Mouse (Mus musculus): Measurements from ENCODE around the gene Lims1. TPM values are rescaled to one million over a fixed set of nuclear protein-coding genes. Genes with fewer than 3 reads are reported as not detected.

Gene Lims1
- polyA plus RNA-seq, 1 experiment from 2014 or later, result 124 TPM

- WGBS, result 70% methylated on average over 6 of the region's 6 CpGs
- ATAC-seq, result no peak
- Histone ChIP-seq H3K4me1 (ENCODE audit: control insufficient read depth, insufficient read depth, low read length) (peaks cover 14% of the 10 kb centered on the region), H3K4me3 (ENCODE audit: low read length) (no peak overlapping the region), H3K27me3 (replicated peaks; ENCODE audit: control insufficient read depth, insufficient read depth, low read length) (no peaks in the 10 kb centered on the region), H3K27ac (ENCODE audit: low read length) (no peak overlapping the region), H3K36me3 (ENCODE audit: control insufficient read depth, insufficient read depth, low read length) (no peaks in the 10 kb centered on the region), H3K4me2 (ENCODE audit: low read depth, low read length) (no peak overlapping the region), H3K9ac (ENCODE audit: low read depth, low read length) (no peak overlapping the region), H3K9me3 (ENCODE audit: control insufficient read depth, low read length) (no peaks in the 10 kb centered on the region)
Measured at GRCm38 (mm10) chr10:58372430-58373030, 49.3 kb downstream of the Lims1 start.

GRCm38 (mm10) chr10:58373829-58374228, 50.6 kb downstream of the Lims1 start:
- ATAC-seq, result no peak
- Histone ChIP-seq H3K27ac (ENCODE audit: low read length) (no peak overlapping the region), H3K27me3 (replicated peaks; ENCODE audit: control insufficient read depth, insufficient read depth, low read length) (no peaks in the 10 kb centered on the region), H3K36me3 (ENCODE audit: control insufficient read depth, insufficient read depth, low read length) (no peaks in the 10 kb centered on the region), H3K4me1 (ENCODE audit: control insufficient read depth, insufficient read depth, low read length) (peaks cover 14% of the 10 kb centered on the region), H3K9ac (ENCODE audit: low read depth, low read length) (no peak overlapping the region), H3K9me3 (ENCODE audit: control insufficient read depth, low read length) (no peaks in the 10 kb centered on the region), H3K4me3 (ENCODE audit: low read length) (no peak overlapping the region), H3K4me2 (ENCODE audit: low read depth, low read length) (no peak overlapping the region)

GRCm38 (mm10) chr10:58377592-58378197, 54.4 kb downstream of the Lims1 start:
- H3K27ac ChIP-seq (ENCODE audit: low read length), result no peak overlapping the region
- no peaks in the 10 kb centered on the region for H3K9me3 ChIP-seq (ENCODE audit: control insufficient read depth, low read length)
- no peak overlapping the region for H3K4me3 ChIP-seq (ENCODE audit: low read length)
- H3K36me3 ChIP-seq (ENCODE audit: control insufficient read depth, insufficient read depth, low read length), result no peaks in the 10 kb centered on the region
- ATAC-seq, result 0 out of 2 replicates have a peak, but pooled peaks have one; percentile 45
- no peaks in the 10 kb centered on the region for H3K27me3 ChIP-seq (replicated peaks; ENCODE audit: control insufficient read depth, insufficient read depth, low read length)
- no peak overlapping the region for H3K4me2 ChIP-seq (ENCODE audit: low read depth, low read length)
- H3K4me1 ChIP-seq (ENCODE audit: control insufficient read depth, insufficient read depth, low read length), result peaks cover 8% of the 10 kb centered on the region
- WGBS, result 36% methylated on average over 4 of the region's 4 CpGs
- no peak overlapping the region for H3K9ac ChIP-seq (ENCODE audit: low read depth, low read length)

- H3K27ac ChIP-seq (ENCODE audit: low read length), result no peak overlapping the region
- H3K27me3 ChIP-seq (replicated peaks; ENCODE audit: control insufficient read depth, insufficient read depth, low read length), result no peaks in the 10 kb centered on the region
- no peak overlapping the region for H3K9ac ChIP-seq (ENCODE audit: low read depth, low read length)
- no peak overlapping the region for H3K4me3 ChIP-seq (ENCODE audit: low read length)
- no peaks in the 10 kb centered on the region for H3K36me3 ChIP-seq (ENCODE audit: control insufficient read depth, insufficient read depth, low read length)
- no peak overlapping the region for H3K4me2 ChIP-seq (ENCODE audit: low read depth, low read length)
- H3K9me3 ChIP-seq (ENCODE audit: control insufficient read depth, low read length), result no peaks in the 10 kb centered on the region
- no peak for ATAC-seq
- H3K4me1 ChIP-seq (ENCODE audit: control insufficient read depth, insufficient read depth, low read length), result peaks cover 10% of the 10 kb centered on the region
- 56% methylated on average over 1 of the region's 1 CpGs for WGBS
Measured at GRCm38 (mm10) chr10:58378380-58378779, 55.1 kb downstream of the Lims1 start.

- no peaks in the 10 kb centered on the region for H3K9me3 ChIP-seq (ENCODE audit: control insufficient read depth, low read length)
- H3K36me3 ChIP-seq (ENCODE audit: control insufficient read depth, insufficient read depth, low read length), result no peaks in the 10 kb centered on the region
- 91% methylated on average over 1 of the region's 1 CpGs for WGBS
- H3K4me2 ChIP-seq (ENCODE audit: low read depth, low read length), result no peak overlapping the region
- H3K27ac ChIP-seq (ENCODE audit: low read length), result no peak overlapping the region
- no peak overlapping the region for H3K4me3 ChIP-seq (ENCODE audit: low read length)
- no peak; the same call in 1 of the 2 replicates for ATAC-seq
- no peak overlapping the region for H3K9ac ChIP-seq (ENCODE audit: low read depth, low read length)
- peaks cover 13% of the 10 kb centered on the region for H3K4me1 ChIP-seq (ENCODE audit: control insufficient read depth, insufficient read depth, low read length)
- H3K27me3 ChIP-seq (replicated peaks; ENCODE audit: control insufficient read depth, insufficient read depth, low read length), result no peaks in the 10 kb centered on the region
Measured at GRCm38 (mm10) chr10:58379699-58380098, 56.4 kb downstream of the Lims1 start.

- no peak overlapping the region for H3K4me2 ChIP-seq (ENCODE audit: low read depth, low read length)
- WGBS, result 75% methylated on average over 1 of the region's 1 CpGs
- no peaks in the 10 kb centered on the region for H3K9me3 ChIP-seq (ENCODE audit: control insufficient read depth, low read length)
- H3K4me1 ChIP-seq (ENCODE audit: control insufficient read depth, insufficient read depth, low read length), result peaks cover 16% of the 10 kb centered on the region
- H3K36me3 ChIP-seq (ENCODE audit: control insufficient read depth, insufficient read depth, low read length), result no peaks in the 10 kb centered on the region
- H3K27ac ChIP-seq (ENCODE audit: low read length), result peak overlapping the region; percentile 18; the same call in 1 of the 2 replicates
- no peak for ATAC-seq
- no peak overlapping the region for H3K9ac ChIP-seq (ENCODE audit: low read depth, low read length)
- no peak overlapping the region for H3K4me3 ChIP-seq (ENCODE audit: low read length)
- no peaks in the 10 kb centered on the region for H3K27me3 ChIP-seq (replicated peaks; ENCODE audit: control insufficient read depth, insufficient read depth, low read length)
Measured at GRCm38 (mm10) chr10:58381904-58382303, 58.6 kb downstream of the Lims1 start.

GRCm38 (mm10) chr10:58382621-58383101, 59.4 kb downstream of the Lims1 start:
- H3K36me3 ChIP-seq (ENCODE audit: control insufficient read depth, insufficient read depth, low read length), result no peaks in the 10 kb centered on the region
- no peak overlapping the region for H3K4me3 ChIP-seq (ENCODE audit: low read length)
- peaks cover 16% of the 10 kb centered on the region for H3K4me1 ChIP-seq (ENCODE audit: control insufficient read depth, insufficient read depth, low read length)
- no peak overlapping the region for H3K9ac ChIP-seq (ENCODE audit: low read depth, low read length)
- H3K9me3 ChIP-seq (ENCODE audit: control insufficient read depth, low read length), result no peaks in the 10 kb centered on the region
- no peaks in the 10 kb centered on the region for H3K27me3 ChIP-seq (replicated peaks; ENCODE audit: control insufficient read depth, insufficient read depth, low read length)
- 20% methylated on average over 3 of the region's 3 CpGs for WGBS
- no peak overlapping the region for H3K4me2 ChIP-seq (ENCODE audit: low read depth, low read length)
- peak overlapping the region; percentile 68 for H3K27ac ChIP-seq (ENCODE audit: low read length)
- ATAC-seq, result peak; percentile 47; the same call in 1 of the 2 replicates

- peak; percentile 52 for ATAC-seq
- Histone ChIP-seq H3K9ac (ENCODE audit: low read depth, low read length) (no peak overlapping the region), H3K4me1 (ENCODE audit: control insufficient read depth, insufficient read depth, low read length) (peaks cover 16% of the 10 kb centered on the region), H3K9me3 (ENCODE audit: control insufficient read depth, low read length) (no peaks in the 10 kb centered on the region), H3K36me3 (ENCODE audit: control insufficient read depth, insufficient read depth, low read length) (no peaks in the 10 kb centered on the region), H3K4me2 (ENCODE audit: low read depth, low read length) (no peak overlapping the region), H3K4me3 (ENCODE audit: low read length) (no peak overlapping the region), H3K27ac (ENCODE audit: low read length) (no peak overlapping the region), H3K27me3 (replicated peaks; ENCODE audit: control insufficient read depth, insufficient read depth, low read length) (no peaks in the 10 kb centered on the region)
- 33% methylated on average over 3 of the region's 3 CpGs for WGBS
Measured at GRCm38 (mm10) chr10:58383282-58383681, 60.0 kb downstream of the Lims1 start.

- Histone ChIP-seq H3K27me3 (replicated peaks; ENCODE audit: control insufficient read depth, insufficient read depth, low read length) (no peaks in the 10 kb centered on the region), H3K4me2 (ENCODE audit: low read depth, low read length) (no peak overlapping the region), H3K9me3 (ENCODE audit: control insufficient read depth, low read length) (no peaks in the 10 kb centered on the region), H3K4me3 (ENCODE audit: low read length) (no peak overlapping the region), H3K9ac (ENCODE audit: low read depth, low read length) (no peak overlapping the region), H3K4me1 (ENCODE audit: control insufficient read depth, insufficient read depth, low read length) (peaks cover 16% of the 10 kb centered on the region), H3K36me3 (ENCODE audit: control insufficient read depth, insufficient read depth, low read length) (no peaks in the 10 kb centered on the region), H3K27ac (ENCODE audit: low read length) (peak overlapping the region; percentile 60)
- WGBS, result 82% methylated on average over 2 of the region's 2 CpGs
- no peak for ATAC-seq
Measured at GRCm38 (mm10) chr10:58383761-58384160, 60.5 kb downstream of the Lims1 start.

Measured in intestine, embryonic 16.5 days (tissue).